Mouse (Mus musculus): ENCODE measurements at regions not wholly inside any gene's neighbourhood (a gene's known extent, or its start where the extent isn't known, plus 50 kb on each side); places are given as distances from the start of the nearest gene placed in this dataset.
A peak's percentile ranks its signal among the peaks of the same experiment; 100 is the strongest.

GRCm38 (mm10) chr2:9422686-9423085 lies 458.4 kb upstream of the 4930412O13Rik start:
- no peak for TF ChIP-seq CTCF (IDR thresholded peaks at IDR 0.05; ENCODE audit: low read depth)
- no peak for TF ChIP-seq EP300 (IDR thresholded peaks at IDR 0.05; ENCODE audit: low read depth)
- no peaks in the 10 kb centered on the region for H3K36me3 ChIP-seq (replicated peaks; ENCODE audit: control insufficient read depth, insufficient read depth, low read length)
- H3K27ac ChIP-seq (ENCODE audit: low read depth), result no peak overlapping the region
- H3K9me3 ChIP-seq (replicated peaks; ENCODE audit: control insufficient read depth, low read length), result no peaks in the 10 kb centered on the region
- no peak for ATAC-seq (ENCODE audit: insufficient read depth, low read depth)
- H3K4me3 ChIP-seq (ENCODE audit: low read depth, low read length), result no peak overlapping the region
- no peaks in the 10 kb centered on the region for H3K4me1 ChIP-seq (ENCODE audit: control insufficient read depth, insufficient read depth)
- no peak overlapping the region for H3K4me2 ChIP-seq (ENCODE audit: low read depth, low read length)
- WGBS, result 73% methylated on average over 8 of the region's 8 CpGs
- DNase-seq (ENCODE audit: low spot score), result no peak
- H3K9ac ChIP-seq (replicated peaks; ENCODE audit: low read depth, low read length), result no peak overlapping the region
- H3K27me3 ChIP-seq (ENCODE audit: control insufficient read depth, insufficient read depth, low read length), result no peaks in the 10 kb centered on the region

GRCm38 (mm10) chr2:9423534-9423933 lies 457.5 kb upstream of the 4930412O13Rik start:
- ATAC-seq (ENCODE audit: insufficient read depth, low read depth) (no peak), DNase-seq (ENCODE audit: low spot score) (no peak)
- H3K36me3 ChIP-seq (replicated peaks; ENCODE audit: control insufficient read depth, insufficient read depth, low read length), result no peaks in the 10 kb centered on the region
- no peak overlapping the region for H3K9ac ChIP-seq (replicated peaks; ENCODE audit: low read depth, low read length)
- 36% methylated on average over 7 of the region's 7 CpGs for WGBS
- no peak overlapping the region for H3K4me3 ChIP-seq (ENCODE audit: low read depth, low read length)
- no peaks in the 10 kb centered on the region for H3K9me3 ChIP-seq (replicated peaks; ENCODE audit: control insufficient read depth, low read length)
- H3K4me2 ChIP-seq (ENCODE audit: low read depth, low read length), result no peak overlapping the region
- TF ChIP-seq EP300 (IDR thresholded peaks at IDR 0.05; ENCODE audit: low read depth), result no peak
- TF ChIP-seq CTCF (IDR thresholded peaks at IDR 0.05; ENCODE audit: low read depth), result no peak
- no peaks in the 10 kb centered on the region for H3K27me3 ChIP-seq (ENCODE audit: control insufficient read depth, insufficient read depth, low read length)
- H3K4me1 ChIP-seq (ENCODE audit: control insufficient read depth, insufficient read depth), result no peaks in the 10 kb centered on the region
- H3K27ac ChIP-seq (ENCODE audit: low read depth), result no peak overlapping the region

- H3K4me1 ChIP-seq (ENCODE audit: control insufficient read depth, insufficient read depth), result no peaks in the 10 kb centered on the region
- DNase-seq (ENCODE audit: low spot score) (no peak), ATAC-seq (ENCODE audit: insufficient read depth, low read depth) (no peak)
- 23% methylated on average over 17 of the region's 17 CpGs for WGBS
- TF ChIP-seq EP300 (IDR thresholded peaks at IDR 0.05; ENCODE audit: low read depth) (no peak), CTCF (IDR thresholded peaks at IDR 0.05; ENCODE audit: low read depth) (no peak)
- H3K27ac ChIP-seq (ENCODE audit: low read depth), result no peak overlapping the region
- peak overlapping the region; percentile 37 for H3K4me2 ChIP-seq (ENCODE audit: low read depth, low read length)
- H3K27me3 ChIP-seq (ENCODE audit: control insufficient read depth, insufficient read depth, low read length), result no peaks in the 10 kb centered on the region
- H3K9me3 ChIP-seq (replicated peaks; ENCODE audit: control insufficient read depth, low read length), result no peaks in the 10 kb centered on the region
- H3K36me3 ChIP-seq (replicated peaks; ENCODE audit: control insufficient read depth, insufficient read depth, low read length), result no peaks in the 10 kb centered on the region
- H3K9ac ChIP-seq (replicated peaks; ENCODE audit: low read depth, low read length), result no peak overlapping the region
- no peak overlapping the region for H3K4me3 ChIP-seq (ENCODE audit: low read depth, low read length)
Observed at GRCm38 (mm10) chr2:9433110-9433940, 447.7 kb upstream of the 4930412O13Rik start.

GRCm38 (mm10) chr2:9435155-9435872 lies 445.7 kb upstream of the 4930412O13Rik start:
- no peaks in the 10 kb centered on the region for H3K9me3 ChIP-seq (replicated peaks; ENCODE audit: control insufficient read depth, low read length)
- H3K4me3 ChIP-seq (ENCODE audit: low read depth, low read length), result no peak overlapping the region
- TF ChIP-seq CTCF (IDR thresholded peaks at IDR 0.05; ENCODE audit: low read depth) (no peak), EP300 (IDR thresholded peaks at IDR 0.05; ENCODE audit: low read depth) (no peak)
- H3K4me2 ChIP-seq (ENCODE audit: low read depth, low read length), result no peak overlapping the region
- H3K36me3 ChIP-seq (replicated peaks; ENCODE audit: control insufficient read depth, insufficient read depth, low read length), result no peaks in the 10 kb centered on the region
- no peaks in the 10 kb centered on the region for H3K27me3 ChIP-seq (ENCODE audit: control insufficient read depth, insufficient read depth, low read length)
- H3K9ac ChIP-seq (replicated peaks; ENCODE audit: low read depth, low read length), result no peak overlapping the region
- no peak for DNase-seq (ENCODE audit: low spot score)
- H3K27ac ChIP-seq (ENCODE audit: low read depth), result no peak overlapping the region
- ATAC-seq (ENCODE audit: insufficient read depth, low read depth), result no peak
- no peaks in the 10 kb centered on the region for H3K4me1 ChIP-seq (ENCODE audit: control insufficient read depth, insufficient read depth)
- 56% methylated on average over 9 of the region's 9 CpGs for WGBS

- DNase-seq (ENCODE audit: low spot score) (no peak), ATAC-seq (ENCODE audit: insufficient read depth, low read depth) (no peak)
- no peaks in the 10 kb centered on the region for H3K27me3 ChIP-seq (ENCODE audit: control insufficient read depth, insufficient read depth, low read length)
- no peak overlapping the region for H3K27ac ChIP-seq (ENCODE audit: low read depth)
- H3K36me3 ChIP-seq (replicated peaks; ENCODE audit: control insufficient read depth, insufficient read depth, low read length), result no peaks in the 10 kb centered on the region
- TF ChIP-seq CTCF (IDR thresholded peaks at IDR 0.05; ENCODE audit: low read depth) (no peak), EP300 (IDR thresholded peaks at IDR 0.05; ENCODE audit: low read depth) (no peak)
- no peaks in the 10 kb centered on the region for H3K9me3 ChIP-seq (replicated peaks; ENCODE audit: control insufficient read depth, low read length)
- no peak overlapping the region for H3K4me2 ChIP-seq (ENCODE audit: low read depth, low read length)
- H3K4me1 ChIP-seq (ENCODE audit: control insufficient read depth, insufficient read depth), result no peaks in the 10 kb centered on the region
- H3K4me3 ChIP-seq (ENCODE audit: low read depth, low read length), result no peak overlapping the region
- no peak overlapping the region for H3K9ac ChIP-seq (replicated peaks; ENCODE audit: low read depth, low read length)
Observed at GRCm38 (mm10) chr2:9443103-9443502, 437.9 kb upstream of the 4930412O13Rik start.
